ENCODE assay signal across 26 mouse cellular contexts in genomic region chr2:106865148-106865786, GRCm38 (mm10).
DNase-seq lines count a peak whose midpoint lies in the region; ATAC-seq lines count a peak whose summit lies in the region.
"Had no signal": no experiment of that assay in that cellular context is flagged by ENCODE, and none has a peak within 500 bp of the region (broad histone marks: within the 10 kb centered on the region; RNA-seq: fewer than 3 reads in every experiment).

No protein-coding gene starts in this region.

- ATAC-seq in kidney, embryonic 15.5 days (replicated peaks; ENCODE audit: low FRiP score) = peak; percentile 63
- no peak for ATAC-seq in lung, embryonic 15.5 days (ENCODE audit: borderline replicate concordance, extremely low read depth, low FRiP score, low TSS enrichment)
- ATAC-seq: forebrain, embryonic 13.5 days; hindbrain, embryonic 16.5 days; midbrain, embryonic 16.5 days had no signal

- H3K9ac ChIP-seq in kidney, embryonic 15.5 days = no peak overlapping the region
- no peak overlapping the region for H3K9ac ChIP-seq in lung, embryonic 15.5 days
- H3K9ac ChIP-seq: forebrain, embryonic 13.5 days; limb, embryonic 15.5 days; liver, embryonic 13.5 days had no signal

- no peaks in the 10 kb centered on the region for H3K9me3 ChIP-seq in kidney, embryonic 15.5 days (replicated peaks)
- no peaks in the 10 kb centered on the region for H3K9me3 ChIP-seq in lung, embryonic 15.5 days
- H3K9me3 ChIP-seq: forebrain, embryonic 13.5 days; limb, embryonic 10.5 days; limb, embryonic 15.5 days; liver, embryonic 13.5 days had no signal

- 22% methylated on average over 7 of the region's 7 CpGs for WGBS in kidney, embryonic 15.5 days
- 35% methylated on average over 7 of the region's 7 CpGs for WGBS in lung, embryonic 15.5 days

- no peaks in the 10 kb centered on the region for H3K36me3 ChIP-seq in kidney, embryonic 15.5 days
- H3K36me3 ChIP-seq in lung, embryonic 15.5 days = no peaks in the 10 kb centered on the region
- H3K36me3 ChIP-seq: liver, embryonic 13.5 days had no signal

- intact Hi-C loops in heart, postnatal 14 days (cut with DNase I) = no loop called here

- H3K27me3 ChIP-seq in kidney, embryonic 15.5 days = no peaks in the 10 kb centered on the region
- H3K27me3 ChIP-seq in lung, embryonic 15.5 days = no peaks in the 10 kb centered on the region
- H3K27me3 ChIP-seq: forebrain, embryonic 13.5 days; limb, embryonic 15.5 days; liver, embryonic 13.5 days had no signal

- no peak overlapping the region for H3K4me2 ChIP-seq in kidney, embryonic 15.5 days
- H3K4me2 ChIP-seq in lung, embryonic 15.5 days = no peak overlapping the region
- H3K4me2 ChIP-seq: forebrain, embryonic 13.5 days; limb, embryonic 15.5 days; liver, embryonic 13.5 days; midbrain, embryonic 11.5 days had no signal

- peaks cover 44% of the 10 kb centered on the region for H3K4me1 ChIP-seq in kidney, embryonic 15.5 days
- peaks cover 45% of the 10 kb centered on the region for H3K4me1 ChIP-seq in lung, embryonic 15.5 days
- H3K4me1 ChIP-seq: liver, embryonic 13.5 days had no signal

- no peak overlapping the region for H3K4me3 ChIP-seq in kidney, embryonic 15.5 days (replicated peaks)
- no peak overlapping the region for H3K4me3 ChIP-seq in lung, embryonic 15.5 days
- H3K4me3 ChIP-seq: forebrain, embryonic 13.5 days; limb, embryonic 10.5 days; limb, embryonic 15.5 days; liver, embryonic 13.5 days had no signal

- H3K27ac ChIP-seq in kidney, embryonic 15.5 days = peak overlapping the region; percentile 74
- H3K27ac ChIP-seq in lung, embryonic 15.5 days = 0 out of 2 replicates have a peak overlapping the region, but pooled peaks have one; percentile 17
- H3K27ac ChIP-seq: forebrain, embryonic 13.5 days; limb, embryonic 10.5 days; liver, embryonic 13.5 days had no signal

- peak; percentile 71 for DNase-seq in heart, adult 11 months
- DNase-seq in heart, postnatal 14 days = no peak
- DNase-seq in kidney, postnatal 14 days = no peak
- no peak for DNase-seq in lung, adult 18-20 months
- no peak for DNase-seq in c-Kit-positive CD71-positive TER-119-positive erythroid progenitor cells, embryonic 14.5 days (ENCODE audit: low spot score)
- no peak for DNase-seq in cerebellum, postnatal 4 days (ENCODE audit: low spot score in 2 of 2)
- DNase-seq: adrenal gland, postnatal 25 days; cerebellum, adult 18-20 months; cerebellum, postnatal 14 days; gastrocnemius, postnatal 14 days; kidney, adult 8-10 months; layer of hippocampus, adult 9-11 months; liver, embryonic 13.5 days; lung, postnatal 36 days; right cerebral cortex, postnatal 25 days; spleen, adult 18-20 months; thymus, adult 18-20 months; thymus, postnatal 25 days had no signal
